Mouse (Mus musculus) spleen, adult 2 months (tissue): ENCODE measurements around the gene Nt5c3. TPM values are rescaled to one million over a fixed set of nuclear protein-coding genes. Genes with fewer than 3 reads are reported as not detected.
"Not testable (repeated sequence)": the region's sequence is repeated elsewhere in the genome, so short reads cannot be mapped to it uniquely, and the experiment has no call there.

ENCODE experiments used
- DNase-seq, 2 experiments: peaks; one replicate each; pipeline versions ENCODE4 v3.0.0 to v3.0.0-alpha.2; 2012 to 2021; ENCODE audit warnings: low spot score in 2 of 2, low read depth in 1 of 2
- H3K27ac ChIP-seq: fragments of 200-500 bp; 2 replicates; pipeline ENCODE4 v1.5.1; 2012; ENCODE audit warnings: low read length, inconsistent platforms; ENCODE audit not compliant: insufficient read depth
- H3K27me3 ChIP-seq: fragments of 200-500 bp; 2 replicates; pipeline ENCODE4 v1.6.1; 2012; ENCODE audit warnings: mild to moderate bottlenecking, moderate library complexity, low read length, inconsistent platforms; ENCODE audit not compliant: control insufficient read depth, insufficient read depth
- H3K36me3 ChIP-seq: fragments of 200-500 bp; 2 replicates; pipeline ENCODE4 v1.6.1; 2012; ENCODE audit warnings: mild to moderate bottlenecking, low read length, inconsistent platforms; ENCODE audit not compliant: control insufficient read depth, insufficient read depth
- H3K4me1 ChIP-seq: fragments of 200-500 bp; 2 replicates; pipeline ENCODE4 v1.6.1; 2011; ENCODE audit warnings: inconsistent platforms; ENCODE audit not compliant: control insufficient read depth, insufficient read depth, insufficient read length
- H3K4me3 ChIP-seq: fragments of 200-500 bp; 2 replicates; pipeline ENCODE4 v1.5.1; 2011; ENCODE audit warnings: mild to moderate bottlenecking, inconsistent platforms; ENCODE audit not compliant: insufficient read depth, insufficient read length; ENCODE audit errors: extremely low read depth
- CTCF ChIP-seq: fragments of 200-500 bp; IDR thresholded peaks from 2 replicates; pipeline ENCODE4 v1.5.1; 2011; ENCODE audit warnings: mild to moderate bottlenecking, inconsistent platforms; ENCODE audit not compliant: insufficient read depth, insufficient read length, insufficient replicate concordance; ENCODE audit errors: extremely low read depth
- POLR2A ChIP-seq: fragments of 200-500 bp; IDR thresholded peaks from 2 replicates; pipeline ENCODE4 v1.6.1; 2011; ENCODE audit warnings: low read depth, low read length, inconsistent platforms
- WGBS: fragments of 180-500 bp; shearing (Covaris S2); methylation state at CpG from one replicate; pipeline ENCODE4 v1.1.7; 2018; 5-methylcytosine and 5-hydroxymethylcytosine counted together
- polyA plus RNA-seq: library from polyadenylated mRNA; depleted of rRNA; stranded (reverse); fragments of >200 nt; gene quantifications from 2 replicates; pipeline ENCODE4 v1.2.3, GENCODE M21; 2012

Nt5c3 gene
- polyA plus RNA-seq, 1 experiment = 10.4 TPM

GRCm38 (mm10) chr6:56888561-56888960 is 35.2 kb downstream of the Nt5c3 start:
- peaks cover 38% of the 10 kb centered on the region for H3K36me3 ChIP-seq
- WGBS = 97% methylated on average over 6 of the region's 6 CpGs
- no peaks in the 10 kb centered on the region for H3K27me3 ChIP-seq
- no peak for TF ChIP-seq CTCF
- no peak for TF ChIP-seq POLR2A
- H3K4me1 ChIP-seq = no peaks in the 10 kb centered on the region
- H3K4me3 ChIP-seq = no peak overlapping the region
- H3K27ac ChIP-seq = no peak overlapping the region
- DNase-seq = no peak

GRCm38 (mm10) chr6:56879352-56879955 is 44.3 kb downstream of the Nt5c3 start:
- Histone ChIP-seq H3K36me3 (peaks cover 12% of the 10 kb centered on the region), H3K4me1 (no peaks in the 10 kb centered on the region), H3K27ac (no peak overlapping the region), H3K4me3 (no peak overlapping the region), H3K27me3 (no peaks in the 10 kb centered on the region)
- DNase-seq = no peak
- 21% methylated on average over 1 of the region's 1 CpGs for WGBS
- TF ChIP-seq CTCF (no peak), POLR2A (no peak)

- peaks cover 4% of the 10 kb centered on the region for H3K36me3 ChIP-seq
- no peak for DNase-seq
- no peak overlapping the region for H3K27ac ChIP-seq
- no peaks in the 10 kb centered on the region for H3K4me1 ChIP-seq
- H3K27me3 ChIP-seq = no peaks in the 10 kb centered on the region
- TF ChIP-seq POLR2A (no peak), CTCF (no peak)
- WGBS = 93% methylated on average over 8 of the region's 8 CpGs
- no peak overlapping the region for H3K4me3 ChIP-seq
Measured at GRCm38 (mm10) chr6:56877985-56878384, 45.7 kb downstream of the Nt5c3 start.

GRCm38 (mm10) chr6:56876870-56877269 is 46.9 kb downstream of the Nt5c3 start:
- H3K36me3 ChIP-seq = peaks cover 2% of the 10 kb centered on the region; the same call in 1 of the 2 replicates
- DNase-seq = no peak
- TF ChIP-seq POLR2A = no peak
- no peak for TF ChIP-seq CTCF
- H3K27ac ChIP-seq = no peak overlapping the region
- WGBS = 70% methylated on average over 4 of the region's 4 CpGs
- H3K4me1 ChIP-seq = no peaks in the 10 kb centered on the region
- H3K4me3 ChIP-seq = no peak overlapping the region
- no peaks in the 10 kb centered on the region for H3K27me3 ChIP-seq

GRCm38 (mm10) chr6:56870027-56870426 is 53.7 kb downstream of the Nt5c3 start:
- H3K4me3 ChIP-seq = no peak overlapping the region
- no peak for DNase-seq
- H3K27ac ChIP-seq = no peak overlapping the region
- no peaks in the 10 kb centered on the region for H3K27me3 ChIP-seq
- no peaks in the 10 kb centered on the region for H3K36me3 ChIP-seq
- no peaks in the 10 kb centered on the region for H3K4me1 ChIP-seq
- TF ChIP-seq CTCF (no peak), POLR2A (no peak)
- WGBS = 68% methylated on average over 2 of the region's 2 CpGs

- WGBS = 82% methylated on average over 8 of the region's 8 CpGs
- H3K4me1 ChIP-seq = no peaks in the 10 kb centered on the region
- TF ChIP-seq CTCF = no peak
- TF ChIP-seq POLR2A = no peak
- no peak overlapping the region for H3K4me3 ChIP-seq
- no peak for DNase-seq
- no peaks in the 10 kb centered on the region for H3K36me3 ChIP-seq
- H3K27ac ChIP-seq = no peak overlapping the region
- H3K27me3 ChIP-seq = no peaks in the 10 kb centered on the region
Measured at GRCm38 (mm10) chr6:56868565-56868964, 55.2 kb downstream of the Nt5c3 start.

- 88% methylated on average over 1 of the region's 1 CpGs for WGBS
Measured at GRCm38 (mm10) chr6:56866899-56867298, 56.8 kb downstream of the Nt5c3 start.

More at GRCm38 (mm10) chr6:56866899-56867298, 56.8 kb downstream of the Nt5c3 start:
- not testable (repeated sequence) for DNase-seq, H3K36me3 ChIP-seq, H3K27ac ChIP-seq, H3K27me3 ChIP-seq, H3K4me1 ChIP-seq, H3K4me3 ChIP-seq
